30 mouse cellular contexts compared by ENCODE assay signal in genomic region chr3:36067731-36068130, GRCm38 (mm10). TPM values are rescaled to one million over a fixed set of nuclear protein-coding genes. Genes with fewer than 3 reads are reported as not detected.
DNase-seq lines count a peak whose midpoint lies in the region; ATAC-seq and TF ChIP-seq lines count a peak whose summit lies in the region.
"Had no signal": no experiment of that assay in that cellular context is flagged by ENCODE, and none has a peak within 500 bp of the region (broad histone marks: within the 10 kb centered on the region; RNA-seq: fewer than 3 reads in every experiment).

No protein-coding gene starts in this region.

- no peak for ATAC-seq in limb, embryonic 13.5 days (ENCODE audit: low FRiP score, low read depth)
- ATAC-seq in embryonic facial prominence, embryonic 15.5 days (ENCODE audit: insufficient number of reproducible peaks, low FRiP score, low TSS enrichment, low read depth): no peak
- ATAC-seq in stomach, postnatal 0 days (ENCODE audit: low FRiP score, low TSS enrichment): no peak
- ATAC-seq in hindbrain, postnatal 0 days: no peak
- ATAC-seq: CD4-positive, CD25-positive, alpha-beta regulatory T cell, adult 4 months; forebrain, embryonic 16.5 days; hindbrain, embryonic 16.5 days had no signal

- intact Hi-C loops in heart, postnatal 25 days (cut with DNase I): loop anchor here (10.0 kb wide), 1 partner anchor 487 kb away; the partner anchor contains the start of gene Exosc9

- H3K4me2 ChIP-seq in limb, embryonic 13.5 days (replicated peaks): 0 out of 2 replicates have a peak overlapping the region, but pooled peaks have one; percentile 84
- no peak overlapping the region for H3K4me2 ChIP-seq in embryonic facial prominence, embryonic 15.5 days (replicated peaks)
- H3K4me2 ChIP-seq in stomach, postnatal 0 days (replicated peaks; ENCODE audit: low read depth): peak overlapping the region; percentile 20; the same call in 1 of the 2 replicates
- H3K4me2 ChIP-seq in hindbrain, postnatal 0 days (ENCODE audit: low read depth, low read length): no peak overlapping the region

- no peaks in the 10 kb centered on the region; the same call in 1 of the 2 replicates for H3K9me3 ChIP-seq in limb, embryonic 13.5 days
- no peaks in the 10 kb centered on the region for H3K9me3 ChIP-seq in limb, embryonic 10.5 days (replicated peaks)
- no peaks in the 10 kb centered on the region for H3K9me3 ChIP-seq in embryonic facial prominence, embryonic 15.5 days (replicated peaks)
- H3K9me3 ChIP-seq in stomach, postnatal 0 days (ENCODE audit: control insufficient read depth, low read length): no peaks in the 10 kb centered on the region
- H3K9me3 ChIP-seq in hindbrain, postnatal 0 days (ENCODE audit: low read length): no peaks in the 10 kb centered on the region
- H3K9me3 ChIP-seq: embryonic facial prominence, embryonic 12.5 days; heart, embryonic 12.5 days; hindbrain, embryonic 12.5 days had no signal

- no peak for TF ChIP-seq EP300 in stomach, postnatal 0 days (optimal IDR thresholded peaks at IDR 0.05)

- peaks cover 20% of the 10 kb centered on the region for H3K4me1 ChIP-seq in limb, embryonic 13.5 days
- peaks cover 13% of the 10 kb centered on the region for H3K4me1 ChIP-seq in limb, embryonic 10.5 days
- peaks cover 5% of the 10 kb centered on the region for H3K4me1 ChIP-seq in thymus, adult 2 months (replicated peaks; ENCODE audit: control insufficient read depth, insufficient read depth, low read length)
- H3K4me1 ChIP-seq in embryonic facial prominence, embryonic 15.5 days: peaks cover 14% of the 10 kb centered on the region
- peaks cover 5% of the 10 kb centered on the region; the same call in 1 of the 2 replicates for H3K4me1 ChIP-seq in stomach, postnatal 0 days (replicated peaks; ENCODE audit: control insufficient read depth, insufficient read depth)
- H3K4me1 ChIP-seq in hindbrain, postnatal 0 days (ENCODE audit: insufficient read depth, low read length): peaks cover 13% of the 10 kb centered on the region; the same call in 1 of the 2 replicates

- no peak for TF ChIP-seq POLR2A in thymus, adult 2 months (IDR thresholded peaks at IDR 0.05; ENCODE audit: control insufficient read depth, extremely low read depth, insufficient read depth, low read length, poor library complexity)

- no peak overlapping the region for H3K27ac ChIP-seq in limb, embryonic 13.5 days
- H3K27ac ChIP-seq in limb, embryonic 10.5 days: no peak overlapping the region
- no peak overlapping the region for H3K27ac ChIP-seq in thymus, adult 2 months (ENCODE audit: control insufficient read depth, insufficient read depth, low read length)
- H3K27ac ChIP-seq in embryonic facial prominence, embryonic 15.5 days (replicated peaks): no peak overlapping the region
- no peak overlapping the region; the same call in 1 of the 2 replicates for H3K27ac ChIP-seq in stomach, postnatal 0 days (replicated peaks)
- no peak overlapping the region for H3K27ac ChIP-seq in hindbrain, postnatal 0 days
- H3K27ac ChIP-seq: embryonic facial prominence, embryonic 12.5 days; hindbrain, embryonic 12.5 days had no signal

- no peak overlapping the region for H3K9ac ChIP-seq in limb, embryonic 13.5 days
- H3K9ac ChIP-seq in embryonic facial prominence, embryonic 15.5 days: no peak overlapping the region
- no peak overlapping the region for H3K9ac ChIP-seq in stomach, postnatal 0 days (ENCODE audit: low read length)
- no peak overlapping the region for H3K9ac ChIP-seq in hindbrain, postnatal 0 days (replicated peaks; ENCODE audit: low read length)
- H3K9ac ChIP-seq: hindbrain, embryonic 12.5 days had no signal

- peaks cover 11% of the 10 kb centered on the region for H3K27me3 ChIP-seq in limb, embryonic 13.5 days
- H3K27me3 ChIP-seq in limb, embryonic 10.5 days (ENCODE audit: low read depth, poor library complexity, severe bottlenecking): no peaks in the 10 kb centered on the region
- H3K27me3 ChIP-seq in thymus, adult 2 months (ENCODE audit: control insufficient read depth, insufficient read depth, low read length): no peaks in the 10 kb centered on the region
- H3K27me3 ChIP-seq in embryonic facial prominence, embryonic 15.5 days: no peaks in the 10 kb centered on the region
- no peaks in the 10 kb centered on the region for H3K27me3 ChIP-seq in stomach, postnatal 0 days (ENCODE audit: control insufficient read depth, insufficient read depth, low read length)
- H3K27me3 ChIP-seq in hindbrain, postnatal 0 days (ENCODE audit: insufficient read depth, low read length): no peaks in the 10 kb centered on the region
- H3K27me3 ChIP-seq: hindbrain, embryonic 12.5 days had no signal

- H3K4me3 ChIP-seq in limb, embryonic 13.5 days: no peak overlapping the region
- H3K4me3 ChIP-seq in limb, embryonic 10.5 days: no peak overlapping the region
- no peak overlapping the region for H3K4me3 ChIP-seq in thymus, adult 2 months (ENCODE audit: control insufficient read depth, insufficient read depth, low read length)
- peak overlapping the region; percentile 9; the same call in 1 of the 2 replicates for H3K4me3 ChIP-seq in embryonic facial prominence, embryonic 15.5 days (replicated peaks)
- H3K4me3 ChIP-seq in stomach, postnatal 0 days (ENCODE audit: low read depth, low read length): no peak overlapping the region
- no peak overlapping the region for H3K4me3 ChIP-seq in hindbrain, postnatal 0 days (ENCODE audit: low read length)

- peaks cover 21% of the 10 kb centered on the region for H3K36me3 ChIP-seq in limb, embryonic 13.5 days
- H3K36me3 ChIP-seq in limb, embryonic 10.5 days: peaks cover 23% of the 10 kb centered on the region
- H3K36me3 ChIP-seq in thymus, adult 2 months (ENCODE audit: control insufficient read depth, insufficient read depth, low read length): no peaks in the 10 kb centered on the region
- peaks cover 12% of the 10 kb centered on the region; the same call in 1 of the 2 replicates for H3K36me3 ChIP-seq in embryonic facial prominence, embryonic 15.5 days
- no peaks in the 10 kb centered on the region for H3K36me3 ChIP-seq in stomach, postnatal 0 days (ENCODE audit: control insufficient read depth, insufficient read depth, low read length)
- H3K36me3 ChIP-seq in hindbrain, postnatal 0 days (ENCODE audit: insufficient read depth, low read length): peaks cover 6% of the 10 kb centered on the region; the same call in 1 of the 2 replicates

- no peak for DNase-seq in limb, embryonic 10.5 days (ENCODE audit: low spot score)
- peak; percentile 0 for DNase-seq in thymus, adult 2 months
- DNase-seq in thymus, postnatal 36 days: no peak
- DNase-seq in stomach, postnatal 0 days (ENCODE audit: low spot score): peak; percentile 18
- no peak for DNase-seq in heart, postnatal 25 days (ENCODE audit: low spot score)
- DNase-seq in hindbrain, postnatal 0 days (ENCODE audit: low spot score): no peak
- DNase-seq: adrenal gland, postnatal 10 days; B cell, adult 2 months; cerebellum, adult 11 months; cerebellum, adult 8-10 months; cerebellum, postnatal 14 days; embryo, embryonic 11 days; gastrocnemius, postnatal 10 days; heart, postnatal 4 days had no signal

- 86% methylated on average over 6 of the region's 6 CpGs for WGBS in limb, embryonic 13.5 days
- 88% methylated on average over 6 of the region's 6 CpGs for WGBS in limb, embryonic 10.5 days
- WGBS in thymus, adult 2 months: 94% methylated on average over 6 of the region's 6 CpGs
- 74% methylated on average over 6 of the region's 6 CpGs for WGBS in embryonic facial prominence, embryonic 15.5 days
- WGBS in stomach, postnatal 0 days: 54% methylated on average over 6 of the region's 6 CpGs
- WGBS in hindbrain, postnatal 0 days: 88% methylated on average over 6 of the region's 6 CpGs

- no peak for TF ChIP-seq CTCF in thymus, adult 2 months (IDR thresholded peaks at IDR 0.05; ENCODE audit: borderline replicate concordance, control insufficient read depth, extremely low read depth, insufficient read depth, low read length, poor library complexity)
- TF ChIP-seq CTCF in stomach, postnatal 0 days (IDR thresholded peaks at IDR 0.05; ENCODE audit: low read depth): no peak
- no peak for TF ChIP-seq CTCF in hindbrain, postnatal 0 days (IDR thresholded peaks at IDR 0.05; ENCODE audit: low read depth)

RNA-seq across cellular contexts. Expression of gene Acad9, which starts 2.0 kb away (rescaled TPM):
- polyA plus RNA-seq in limb, embryonic 13.5 days (2015; fragmentation: Nextera tagmentation; extraction: Ambion mirVana): 95.3 and 96.2 TPM in 2 replicates
- polyA plus RNA-seq in limb, embryonic 10.5 days (2016; fragmentation: Nextera tagmentation; extraction: Ambion mirVana): 85.4 and 95.5 TPM in 2 replicates
- 18.0 and 20.8 TPM in 2 replicates for polyA plus RNA-seq in thymus, adult 2 months (2012; rRNA removed)
- 101 and 103 TPM in 2 replicates for polyA plus RNA-seq in embryonic facial prominence, embryonic 15.5 days (2015; fragmentation: Nextera tagmentation; extraction: Ambion mirVana)
- polyA plus RNA-seq in stomach, postnatal 0 days (2015; fragmentation: Nextera tagmentation; extraction: Ambion mirVana): 75.4 and 86.2 TPM in 2 replicates
- total RNA-seq in heart, postnatal 25 days (2021): 10 to 100 TPM; 42.5 to 48.7 TPM
- 31.7 and 51.8 TPM in 2 replicates for total RNA-seq in hindbrain, postnatal 0 days (2014; rRNA removed)
- 69.6 and 74.1 TPM in 2 replicates for polyA plus RNA-seq in hindbrain, postnatal 0 days (2015; fragmentation: Nextera tagmentation; extraction: Ambion mirVana)

RNA-seq across cellular contexts. Expression of gene Ccdc144b, which starts 14.4 kb away (rescaled TPM):
- 0.03 TPM in 1 of 2 replicates, not detected in the other for polyA plus RNA-seq in limb, embryonic 13.5 days (2015; fragmentation: Nextera tagmentation; extraction: Ambion mirVana)
- not detected in 2 replicates for polyA plus RNA-seq in limb, embryonic 10.5 days (2016; fragmentation: Nextera tagmentation; extraction: Ambion mirVana)
- polyA plus RNA-seq in thymus, adult 2 months (2012; rRNA removed): 0.01 and 0.03 TPM in 2 replicates
- not detected in 2 replicates for polyA plus RNA-seq in embryonic facial prominence, embryonic 15.5 days (2015; fragmentation: Nextera tagmentation; extraction: Ambion mirVana)
- not detected in 2 replicates for polyA plus RNA-seq in stomach, postnatal 0 days (2015; fragmentation: Nextera tagmentation; extraction: Ambion mirVana)
- total RNA-seq in heart, postnatal 25 days (2021): not detected
- total RNA-seq in hindbrain, postnatal 0 days (2014; rRNA removed): not detected in 2 replicates
- not detected in 2 replicates for polyA plus RNA-seq in hindbrain, postnatal 0 days (2015; fragmentation: Nextera tagmentation; extraction: Ambion mirVana)
- total RNA-seq: adrenal gland, postnatal 4 days; common myeloid progenitor, adult 5-6 weeks; gastrocnemius, postnatal 10 days; heart, adult 8-10 months; heart, postnatal 4 days; MEL had no signal
- polyA plus RNA-seq: brain, embryonic 14.5 days; CD4-positive, CD25-positive, alpha-beta regulatory T cell, adult 4 months; embryonic facial prominence, embryonic 12.5 days; erythroblast, embryonic 14.5 days; forebrain, embryonic 11.5 days; forebrain, embryonic 16.5 days; frontal cortex, adult 2 months; hindbrain, embryonic 12.5 days; hindbrain, embryonic 16.5 days had no signal

Comparison
In these comparisons a context has a peak if more than half of its experiments do, and no peak if none do; other contexts are left out.
1. DNase-seq: peak in thymus, adult 2 months (single experiment) and stomach, postnatal 0 days (single experiment); none in limb, embryonic 10.5 days (single experiment), thymus, postnatal 36 days (0 of 2), heart, postnatal 25 days (single experiment) and hindbrain, postnatal 0 days (single experiment).
2. H3K4me2 ChIP-seq: peak in limb, embryonic 13.5 days (single experiment) and stomach, postnatal 0 days (single experiment); none in embryonic facial prominence, embryonic 15.5 days (single experiment) and hindbrain, postnatal 0 days (single experiment).